Mouse (Mus musculus): Measurements from ENCODE around the gene Gm49320. TPM values are rescaled to one million over a fixed set of nuclear protein-coding genes. Genes with fewer than 3 reads are reported as not detected.

Gene Gm49320
- total and polyA plus RNA-seq, 3 experiments, result 2.0 TPM; not detected in 2

- Histone ChIP-seq H3K9me3 (replicated peaks; ENCODE audit: insufficient read depth, low read length) (no peaks in the 10 kb centered on the region), H3K4me1 (ENCODE audit: control insufficient read depth in 1 of 2, insufficient read depth in 2 of 2, low read length in 2 of 2) (peaks cover 0 to 5% of the 10 kb centered on the region in 2 experiments; a peak in 2 of 4 replicates), H3K36me3 (ENCODE audit: control insufficient read depth in 1 of 2, insufficient read depth in 2 of 2, low read length in 2 of 2) (peaks cover 3% of the 10 kb centered on the region in 2 experiments; a peak in 3 of 4 replicates), H3K79me2 (ENCODE audit: control insufficient read depth, insufficient read depth, low read length, poor library complexity) (no peaks in the 10 kb centered on the region), H3K27me3 (ENCODE audit: control insufficient read depth in 1 of 2, insufficient read depth in 2 of 2, low read length in 2 of 2) (no peaks in the 10 kb centered on the region), H3K4me3 (ENCODE audit: control insufficient read depth in 1 of 2, insufficient read depth in 1 of 2, low read depth in 2 of 2, low read length in 2 of 2) (no peak overlapping the region), H3K27ac (ENCODE audit: control insufficient read depth, low read depth, low read length) (no peak overlapping the region), H3K9ac (ENCODE audit: control insufficient read depth, low read depth, low read length, poor library complexity, severe bottlenecking) (no peak overlapping the region)
- TF ChIP-seq NELFE (IDR thresholded peaks at IDR 0.05; ENCODE audit: low read depth, low read length), result no peak
- TF ChIP-seq CHD2 (IDR thresholded peaks at IDR 0.05; ENCODE audit: low read length), result no peak
- no peak for TF ChIP-seq NRF1 (IDR thresholded peaks at IDR 0.05; ENCODE audit: insufficient read depth, low read depth, low read length, poor library complexity, severe bottlenecking)
- no peak for TF ChIP-seq MXI1 (IDR thresholded peaks at IDR 0.05; ENCODE audit: low read depth, low read length)
- no peak for TF ChIP-seq TBP (IDR thresholded peaks at IDR 0.05; ENCODE audit: low read depth, low read length)
- no peak for TF ChIP-seq ELF1 (IDR thresholded peaks at IDR 0.05; ENCODE audit: low read depth, low read length)
- no peak for TF ChIP-seq TAL1 (IDR thresholded peaks at IDR 0.05; ENCODE audit: low read length)
- no peak for TF ChIP-seq RAD21 (IDR thresholded peaks at IDR 0.05; ENCODE audit: low read depth, low read length)
- TF ChIP-seq MEF2A (IDR thresholded peaks at IDR 0.05; ENCODE audit: extremely low read depth, insufficient replicate concordance, low read depth, low read length, poor library complexity, severe bottlenecking), result no peak
- no peak for TF ChIP-seq RCOR1 (IDR thresholded peaks at IDR 0.05; ENCODE audit: low read depth, low read length)
- TF ChIP-seq ZMIZ1 (IDR thresholded peaks at IDR 0.05; ENCODE audit: low read depth, low read length), result no peak
- no peak for TF ChIP-seq USF2 (IDR thresholded peaks at IDR 0.05; ENCODE audit: borderline replicate concordance in 1 of 2, insufficient read depth in 1 of 2, low read depth in 1 of 2, low read length in 2 of 2)
- no peak for TF ChIP-seq UBTF (IDR thresholded peaks at IDR 0.05; ENCODE audit: borderline replicate concordance, insufficient read depth, low read depth, low read length)
- no peak for TF ChIP-seq POLR2AphosphoS5 (IDR thresholded peaks at IDR 0.05; ENCODE audit: borderline replicate concordance, low read depth, low read length)
- TF ChIP-seq MAZ (IDR thresholded peaks at IDR 0.05; ENCODE audit: low read depth, low read length), result no peak
- no peak for TF ChIP-seq ETS1 (IDR thresholded peaks at IDR 0.05; ENCODE audit: low read depth, low read length)
- TF ChIP-seq POLR2A (IDR thresholded peaks at IDR 0.05; ENCODE audit: control insufficient read depth in 1 of 2, insufficient read depth in 1 of 2, low read depth in 1 of 2, low read length in 2 of 2, poor library complexity in 1 of 2), result no peak
- TF ChIP-seq EP300 (IDR thresholded peaks at IDR 0.05; ENCODE audit: low read depth in 1 of 2, low read length in 2 of 2), result no peak
- TF ChIP-seq MAFK (IDR thresholded peaks at IDR 0.05; ENCODE audit: borderline replicate concordance, low read depth, low read length), result no peak
- no peak for TF ChIP-seq CHD1 (IDR thresholded peaks at IDR 0.05; ENCODE audit: low read depth, low read length)
- no peak for DNase-seq (ENCODE audit: low read depth, low spot score)
Measured at GRCm38 (mm10) chr8:4259805-4260170, 21.1 kb downstream of the Gm49320 start.
